Mouse (Mus musculus): ENCODE measurements at regions not wholly inside any gene's neighbourhood (a gene's known extent, or its start where the extent isn't known, plus 50 kb on each side); places are given as distances from the start of the nearest gene placed in this dataset.

GRCm38 (mm10) chr1:144452141-144452540 lies 115.3 kb downstream of the Rgs21 start:
- in situ Hi-C loops (cut with MboI, MseI), result no loop called here

- in situ Hi-C loops (cut with MboI, MseI), result no loop called here
Observed at GRCm38 (mm10) chr1:144451731-144452130, 115.7 kb downstream of the Rgs21 start.

- in situ Hi-C loops (cut with MboI, MseI), result no loop called here
Observed at GRCm38 (mm10) chr1:144436617-144437016, 130.8 kb downstream of the Rgs21 start.

- in situ Hi-C loops (cut with MboI, MseI), result no loop called here
Observed at GRCm38 (mm10) chr1:144432816-144433215, 134.7 kb downstream of the Rgs21 start.

GRCm38 (mm10) chr1:144431535-144432276 lies 135.8 kb downstream of the Rgs21 start:
- in situ Hi-C loops (cut with MboI, MseI), result no loop called here

GRCm38 (mm10) chr1:144421374-144421773 lies 146.1 kb downstream of the Rgs21 start:
- in situ Hi-C loops (cut with MboI, MseI), result no loop called here

GRCm38 (mm10) chr1:144406387-144407383 lies 157.6 kb upstream of the Rgs1 start:
- in situ Hi-C loops (cut with MboI, MseI), result no loop called here

- in situ Hi-C loops (cut with MboI, MseI), result no loop called here
Observed at GRCm38 (mm10) chr1:144405724-144406123, 156.7 kb upstream of the Rgs1 start.

GRCm38 (mm10) chr1:144405031-144405430 lies 156.0 kb upstream of the Rgs1 start:
- in situ Hi-C loops (cut with MboI, MseI), result no loop called here

- in situ Hi-C loops (cut with MboI, MseI), result loop anchor here (5.0 to 10.0 kb wide), 3 partner anchors 145 to 568 kb away; no protein-coding TSS in a partner anchor
Observed at GRCm38 (mm10) chr1:144379991-144380594, 131.1 kb upstream of the Rgs1 start.

- in situ Hi-C loops (cut with MboI, MseI), result loop anchor here (5.0 to 10.0 kb wide), 3 partner anchors 107 to 572 kb away; no protein-coding TSS in a partner anchor
Observed at GRCm38 (mm10) chr1:144374121-144374520, 125.1 kb upstream of the Rgs1 start.

GRCm38 (mm10) chr1:144367492-144367891 lies 118.5 kb upstream of the Rgs1 start:
- in situ Hi-C loops (cut with MboI, MseI), result loop anchor here in 1 of 2 experiments (5.0 kb wide), 1 partner anchor 280 kb away; no protein-coding TSS in a partner anchor

- in situ Hi-C loops (cut with MboI, MseI), result no loop called here
Observed at GRCm38 (mm10) chr1:144355560-144356310, 106.7 kb upstream of the Rgs1 start.

- in situ Hi-C loops (cut with MboI, MseI), result no loop called here
Observed at GRCm38 (mm10) chr1:144355041-144355440, 106.0 kb upstream of the Rgs1 start.

GRCm38 (mm10) chr1:144353320-144353719 lies 104.3 kb upstream of the Rgs1 start:
- in situ Hi-C loops (cut with MboI, MseI), result no loop called here

GRCm38 (mm10) chr1:144343820-144344219 lies 94.8 kb upstream of the Rgs1 start:
- in situ Hi-C loops (cut with MboI, MseI), result no loop called here

- in situ Hi-C loops (cut with MboI, MseI), result no loop called here
Observed at GRCm38 (mm10) chr1:144343299-144343698, 94.3 kb upstream of the Rgs1 start.

GRCm38 (mm10) chr1:144337572-144337971 lies 88.5 kb upstream of the Rgs1 start:
- in situ Hi-C loops (cut with MboI, MseI), result no loop called here

GRCm38 (mm10) chr1:144330365-144331050 lies 81.5 kb upstream of the Rgs1 start:
- in situ Hi-C loops (cut with MboI, MseI), result loop anchor here (5.0 kb wide), 2 partner anchors 88 to 123 kb away; no protein-coding TSS in a partner anchor

GRCm38 (mm10) chr1:144319406-144319805 lies 70.4 kb upstream of the Rgs1 start:
- in situ Hi-C loops (cut with MboI, MseI), result no loop called here
